Mouse (Mus musculus) stomach, postnatal 0 days (tissue): ENCODE measurements at regions not wholly inside any gene's neighbourhood (a gene's known extent, or its start where the extent isn't known, plus 50 kb on each side); places are given as distances from the start of the nearest gene placed in this dataset.

Experiments
- CTCF ChIP-seq: IDR thresholded peaks from 2 replicates; pipeline ENCODE4 v1.5.1; 2016; ENCODE audit warnings: antibody characterized with exemption, low read depth, mild to moderate bottlenecking, moderate library complexity
- EP300 ChIP-seq: optimal IDR thresholded peaks from 2 replicates; pipeline ENCODE3; 2016; ENCODE audit warnings: antibody characterized with exemption

- TF ChIP-seq CTCF (no peak), EP300 (no peak)
These were observed 53.1 kb upstream of the Thy1 start for GRCm38 (mm10) chr9:43990124-43990523.
